Mouse (Mus musculus): ENCODE measurements around the gene Hdc. TPM values are rescaled to one million over a fixed set of nuclear protein-coding genes. Genes with fewer than 3 reads are reported as not detected.

The Hdc gene
- polyA plus RNA-seq, 1 experiment from 2014 or later, result 2.1 TPM

GRCm38 (mm10) chr2:126560094-126560493, 59.0 kb downstream of the Hdc start:
- no peak for DNase-seq (ENCODE audit: low spot score)
- Histone ChIP-seq H3K9me3 (no peaks in the 10 kb centered on the region), H3K27ac (no peak overlapping the region), H3K27me3 (ENCODE audit: insufficient read depth, poor library complexity, severe bottlenecking) (peaks cover 11% of the 10 kb centered on the region), H3K4me3 (no peak overlapping the region), H3K36me3 (no peaks in the 10 kb centered on the region), H3K4me1 (replicated peaks) (no peaks in the 10 kb centered on the region)
- 90% methylated on average over 1 of the region's 1 CpGs for WGBS

- Histone ChIP-seq H3K4me3 (no peak overlapping the region), H3K9me3 (no peaks in the 10 kb centered on the region), H3K4me1 (replicated peaks) (peaks cover 18% of the 10 kb centered on the region), H3K36me3 (no peaks in the 10 kb centered on the region), H3K27me3 (ENCODE audit: insufficient read depth, poor library complexity, severe bottlenecking) (peaks cover 57% of the 10 kb centered on the region), H3K27ac (no peak overlapping the region)
- DNase-seq (ENCODE audit: low spot score), result no peak
- 78% methylated on average over 5 of the region's 5 CpGs for WGBS
These were observed 63.6 kb downstream of the Hdc start for GRCm38 (mm10) chr2:126555533-126555932.

- no peaks in the 10 kb centered on the region for H3K9me3 ChIP-seq
These were observed 65.8 kb downstream of the Hdc start for GRCm38 (mm10) chr2:126553291-126553639.

GRCm38 (mm10) chr2:126552357-126553290, 66.5 kb downstream of the Hdc start, which contains the start of gene Slc27a2:
TSS of gene Slc27a2 (plus strand) at chr2:126552407.
- Histone ChIP-seq H3K27me3 (ENCODE audit: insufficient read depth, poor library complexity, severe bottlenecking) (peaks cover 68% of the 10 kb centered on the region), H3K4me1 (replicated peaks) (peaks cover 18% of the 10 kb centered on the region), H3K27ac (peak within 1 kb of the TSS; percentile 74), H3K4me3 (peak within 1 kb of the TSS; percentile 74), H3K9me3 (no peaks in the 10 kb centered on the region), H3K36me3 (no peaks in the 10 kb centered on the region)
- 1% methylated on average over 61 of the region's 61 CpGs for WGBS
- DNase-seq (ENCODE audit: low spot score), result peak; percentile 57

More at GRCm38 (mm10) chr2:126553291-126553639, 65.8 kb downstream of the Hdc start:
- Histone ChIP-seq H3K36me3 (no peaks in the 10 kb centered on the region), H3K27me3 (ENCODE audit: insufficient read depth, poor library complexity, severe bottlenecking) (peaks cover 68% of the 10 kb centered on the region), H3K27ac (peak overlapping the region; percentile 74), H3K4me3 (peak overlapping the region; percentile 74), H3K4me1 (replicated peaks) (peaks cover 18% of the 10 kb centered on the region)
- DNase-seq (ENCODE audit: low spot score), result peak; percentile 56
- 1% methylated on average over 26 of the region's 26 CpGs for WGBS

- H3K9me3 ChIP-seq, result no peaks in the 10 kb centered on the region
- no peaks in the 10 kb centered on the region for H3K36me3 ChIP-seq
- H3K27ac ChIP-seq, result no peak overlapping the region
- DNase-seq (ENCODE audit: low spot score), result no peak
- H3K4me3 ChIP-seq, result no peak overlapping the region
- 22% methylated on average over 5 of the region's 5 CpGs for WGBS
- peaks cover 18% of the 10 kb centered on the region for H3K4me1 ChIP-seq (replicated peaks)
- peaks cover 68% of the 10 kb centered on the region for H3K27me3 ChIP-seq (ENCODE audit: insufficient read depth, poor library complexity, severe bottlenecking)
These were observed 67.2 kb downstream of the Hdc start for GRCm38 (mm10) chr2:126551896-126552295.

GRCm38 (mm10) chr2:126551244-126551890, 67.7 kb downstream of the Hdc start:
- Histone ChIP-seq H3K36me3 (no peaks in the 10 kb centered on the region), H3K27me3 (ENCODE audit: insufficient read depth, poor library complexity, severe bottlenecking) (peaks cover 65% of the 10 kb centered on the region), H3K4me1 (replicated peaks) (peaks cover 18% of the 10 kb centered on the region), H3K4me3 (no peak overlapping the region), H3K9me3 (no peaks in the 10 kb centered on the region), H3K27ac (no peak overlapping the region)
- no peak for DNase-seq (ENCODE audit: low spot score)
- 76% methylated on average over 8 of the region's 8 CpGs for WGBS

- peaks cover 53% of the 10 kb centered on the region for H3K27me3 ChIP-seq (ENCODE audit: insufficient read depth, poor library complexity, severe bottlenecking)
These were observed 69.4 kb downstream of the Hdc start for GRCm38 (mm10) chr2:126549681-126550080.

GRCm38 (mm10) chr2:126546392-126546791, 72.7 kb downstream of the Hdc start:
- 90% methylated on average over 3 of the region's 3 CpGs for WGBS
- H3K27ac ChIP-seq, result no peak overlapping the region
- peaks cover 20% of the 10 kb centered on the region for H3K27me3 ChIP-seq (ENCODE audit: insufficient read depth, poor library complexity, severe bottlenecking)
- no peak for DNase-seq (ENCODE audit: low spot score)
- H3K4me3 ChIP-seq, result no peak overlapping the region
- H3K9me3 ChIP-seq, result no peaks in the 10 kb centered on the region
- H3K36me3 ChIP-seq, result no peaks in the 10 kb centered on the region
- H3K4me1 ChIP-seq (replicated peaks), result no peaks in the 10 kb centered on the region

More at GRCm38 (mm10) chr2:126549681-126550080, 69.4 kb downstream of the Hdc start:
- H3K27ac ChIP-seq, result no peak overlapping the region
- H3K4me1 ChIP-seq (replicated peaks), result peaks cover 18% of the 10 kb centered on the region
- 88% methylated on average over 7 of the region's 7 CpGs for whole genome bisulfite sequencing
- DNase-seq (ENCODE audit: low spot score), result no peak
- no peaks in the 10 kb centered on the region for H3K9me3 ChIP-seq
- H3K36me3 ChIP-seq, result no peaks in the 10 kb centered on the region
- H3K4me3 ChIP-seq, result no peak overlapping the region

- Histone ChIP-seq H3K4me3 (no peak overlapping the region), H3K27me3 (ENCODE audit: insufficient read depth, poor library complexity, severe bottlenecking) (0 out of 2 replicates have a peak, but pooled peaks cover 9% of the 10 kb centered on the region), H3K9me3 (no peaks in the 10 kb centered on the region), H3K27ac (no peak overlapping the region), H3K4me1 (replicated peaks) (no peaks in the 10 kb centered on the region), H3K36me3 (no peaks in the 10 kb centered on the region)
- WGBS, result 58% methylated on average over 5 of the region's 5 CpGs
- DNase-seq (ENCODE audit: low spot score), result no peak
These were observed 73.8 kb downstream of the Hdc start for GRCm38 (mm10) chr2:126545297-126545696.

Other genes starting within 250 kb of the Hdc start
- gene Atp8b4, start 118.6 kb downstream of the Hdc start, polyA plus RNA-seq (2016; fragmentation: Nextera tagmentation; extraction: Ambion mirVana), result 0.09 and 0.17 TPM in 2 replicates
- gene Slc27a2, start 66.9 kb downstream of the Hdc start, polyA plus RNA-seq (2016; fragmentation: Nextera tagmentation; extraction: Ambion mirVana), result 0.58 and 1.4 TPM in 2 replicates
- gene Gabpb1, start 57.0 kb upstream of the Hdc start, polyA plus RNA-seq (2016; fragmentation: Nextera tagmentation; extraction: Ambion mirVana), result 70.9 and 75.8 TPM in 2 replicates
- gene Usp8, start 88.0 kb upstream of the Hdc start, polyA plus RNA-seq (2016; fragmentation: Nextera tagmentation; extraction: Ambion mirVana), result 34.3 and 38.7 TPM in 2 replicates
- gene Usp50, start 164.2 kb upstream of the Hdc start, polyA plus RNA-seq (2016; fragmentation: Nextera tagmentation; extraction: Ambion mirVana), result 2.1 and 2.6 TPM in 2 replicates

Data from hindbrain, embryonic 10.5 days (tissue).